Mouse (Mus musculus): ENCODE data around the gene Paqr7.

Gene Paqr7

DNA sequence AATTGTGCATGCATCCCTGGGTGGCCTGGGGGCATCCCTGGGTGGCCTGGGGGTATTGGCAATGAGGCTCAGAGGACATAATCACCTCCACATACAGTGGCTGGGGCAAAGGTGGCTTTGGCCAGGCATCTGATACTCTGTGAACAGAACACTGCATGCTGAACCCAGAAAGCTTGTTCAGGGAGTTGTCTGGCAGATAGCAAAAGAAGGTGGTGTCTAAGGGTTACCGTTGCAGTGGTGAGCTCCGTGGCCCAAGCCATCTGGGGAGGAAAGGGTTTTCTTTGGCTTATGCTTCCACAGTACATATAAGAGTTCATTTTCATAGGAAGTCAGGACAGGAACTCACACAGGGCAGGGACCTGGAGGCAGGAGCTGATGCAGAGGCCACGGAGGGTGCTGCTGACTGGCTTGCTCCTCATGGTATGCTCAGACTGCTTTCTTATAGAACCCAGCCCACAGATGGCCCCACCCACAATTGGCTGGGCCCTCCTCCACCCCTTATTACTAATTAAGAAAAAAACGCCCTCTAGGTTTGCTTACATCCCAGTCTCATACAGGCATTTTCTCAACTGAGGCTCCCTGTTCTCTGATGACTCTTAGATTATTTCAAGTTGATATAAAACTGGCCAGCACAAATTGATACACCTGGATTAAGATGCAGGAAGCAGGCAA is 7.3 kb downstream of the Paqr7 start:
- no peak for DNase-seq (ENCODE audit: low read depth)

DNA sequence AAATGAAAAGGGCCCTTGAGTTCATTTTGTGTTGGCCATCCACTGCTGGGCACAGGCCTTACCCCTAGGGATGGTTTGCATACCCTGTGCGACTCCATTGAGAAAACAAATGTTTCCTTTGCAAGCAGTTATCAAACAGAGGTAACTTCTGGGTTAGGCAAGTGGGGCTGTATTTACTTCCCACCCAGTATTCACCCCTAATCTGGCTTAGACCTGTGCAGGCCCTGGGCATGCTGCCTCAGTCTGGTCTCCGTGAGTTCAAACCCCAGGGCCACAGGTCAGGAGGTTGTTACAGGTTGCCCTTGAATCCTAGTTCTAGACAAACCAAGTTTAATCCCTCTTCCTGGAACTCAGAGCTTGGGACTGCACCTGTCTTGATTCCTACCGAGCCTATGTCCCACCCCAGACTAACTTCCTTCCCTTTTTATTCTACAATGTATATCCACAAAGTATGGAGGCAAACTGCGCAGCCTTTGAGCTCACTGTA is 8.8 kb downstream of the Paqr7 start:
- peak; percentile 20 for DNase-seq (ENCODE audit: low read depth)

DNA sequence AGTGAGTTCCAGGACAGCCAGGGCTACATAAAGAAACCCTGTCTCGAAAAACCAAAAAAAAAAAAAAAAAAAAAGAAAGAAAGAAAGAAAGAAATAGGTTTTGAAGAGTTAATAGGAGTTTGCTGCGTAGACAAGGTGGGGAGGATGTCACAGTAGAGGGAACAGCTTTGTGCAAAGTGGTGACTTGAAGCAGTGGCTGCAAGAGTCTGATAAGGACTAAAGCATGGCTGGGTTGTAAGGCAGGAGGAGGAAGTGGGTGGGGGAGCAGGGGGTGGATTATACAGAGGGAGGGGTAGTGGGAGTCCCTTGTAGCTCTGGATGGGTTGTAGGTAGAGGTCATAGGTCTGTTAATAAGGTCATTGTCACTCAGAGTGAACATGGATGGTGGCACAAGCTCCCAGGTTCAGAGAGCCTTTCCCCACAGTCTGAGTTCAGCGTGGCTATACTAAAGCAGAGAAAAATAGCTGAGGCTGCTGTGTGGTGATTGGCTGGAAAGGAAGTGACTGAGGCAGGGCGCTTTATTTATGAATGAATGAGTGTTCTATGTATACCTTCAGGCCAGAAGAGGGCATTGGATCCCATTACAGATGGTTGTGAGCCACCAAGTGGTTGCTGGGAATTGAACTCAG is 9.6 kb downstream of the Paqr7 start:
- DNase-seq (ENCODE audit: low read depth), result peak; percentile 89

DNA sequence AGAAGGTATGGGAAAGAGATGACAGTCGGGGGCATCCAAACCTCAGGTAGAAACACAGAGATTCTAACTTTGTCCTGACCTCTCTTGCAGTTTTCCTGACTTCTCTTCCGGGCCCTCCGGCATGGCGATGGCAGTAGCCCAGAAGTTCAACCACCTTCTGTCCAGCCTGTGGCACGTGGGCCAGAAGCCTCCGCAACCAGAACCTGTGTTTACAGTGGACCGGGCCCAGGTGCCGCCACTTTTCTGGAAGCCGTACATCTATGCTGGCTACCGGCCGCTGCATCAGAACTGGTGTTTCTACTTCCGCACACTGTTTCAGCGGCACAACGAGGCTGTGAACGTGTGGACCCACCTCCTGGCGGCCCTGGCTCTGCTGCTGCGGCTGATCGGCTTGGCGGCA is 10.2 kb downstream of the Paqr7 start:
- DNase-seq (ENCODE audit: low read depth), result no peak

DNA sequence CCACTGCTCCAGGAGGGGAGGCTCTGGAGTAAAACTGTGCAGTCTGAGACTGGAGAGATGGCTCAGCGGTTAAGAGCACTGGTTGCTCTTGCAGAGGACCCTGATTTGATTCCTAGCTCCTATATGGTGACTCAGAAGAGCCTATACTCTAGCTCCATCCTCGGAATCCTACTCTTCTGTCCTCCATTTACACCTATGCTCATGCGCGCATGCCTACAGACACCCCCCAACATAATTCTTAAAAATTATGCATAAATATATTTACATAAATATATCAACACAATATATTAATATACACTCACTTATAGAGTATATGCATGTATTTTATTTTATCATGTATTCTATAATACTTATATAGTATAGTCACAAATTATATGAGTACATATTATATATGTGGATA is 13.9 kb downstream of the Paqr7 start:
- no peak for DNase-seq (ENCODE audit: low read depth)

DNA sequence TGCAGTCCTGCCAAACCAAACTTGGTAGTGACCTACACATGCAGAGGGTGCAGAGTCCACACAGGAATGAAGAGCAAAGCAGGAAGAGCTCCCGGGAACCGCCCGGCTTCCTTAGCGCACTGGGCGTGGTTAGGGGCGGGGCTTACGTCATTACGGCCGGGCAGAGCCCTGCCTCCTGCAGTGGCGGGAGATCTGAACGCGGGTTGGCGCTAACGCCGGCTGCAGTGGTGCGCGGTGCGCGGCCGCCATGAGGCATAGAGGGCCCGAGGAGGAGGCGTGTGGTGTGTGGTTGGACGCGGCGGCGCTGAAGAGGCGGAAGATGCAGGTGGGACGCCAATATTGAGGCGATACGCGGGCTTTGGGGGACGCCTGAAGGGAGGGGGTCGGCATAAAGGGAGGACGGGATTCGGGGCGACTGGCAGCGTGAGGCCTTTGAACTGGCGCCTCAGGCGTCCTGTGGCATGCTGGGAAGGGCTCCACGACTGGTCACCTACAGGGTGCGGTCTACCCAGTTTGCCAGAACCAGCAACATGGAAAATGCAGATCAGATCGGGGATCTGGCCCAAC is 14.4 kb downstream of the Paqr7 start, which contains the start of gene Aunip:
Gene Aunip (plus strand): TSS at position 155 of the 567 bp plus-strand sequence.
- DNase-seq (ENCODE audit: low read depth), result peak; percentile 96

DNA sequence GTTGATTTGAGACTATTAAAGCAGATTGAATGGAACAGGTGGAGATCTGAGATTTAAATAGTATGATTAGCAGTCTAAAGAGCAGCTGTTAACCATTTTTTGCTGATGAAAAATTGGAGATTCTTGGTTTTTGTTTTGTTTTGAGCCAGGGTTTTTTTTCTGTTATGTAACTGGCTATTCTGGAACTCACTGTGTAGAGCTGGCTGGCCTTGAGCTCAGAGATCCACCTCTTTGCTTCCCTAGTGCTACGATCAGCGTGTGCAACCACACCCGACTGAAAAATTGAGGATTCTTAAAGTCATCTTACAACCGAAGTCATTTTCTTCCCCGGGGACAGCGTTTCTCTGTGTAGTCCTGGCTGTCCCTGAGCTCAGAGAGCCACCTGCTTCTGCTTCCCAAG is 15.2 kb downstream of the Paqr7 start:
- DNase-seq (ENCODE audit: low read depth), result peak; percentile 53

DNA sequence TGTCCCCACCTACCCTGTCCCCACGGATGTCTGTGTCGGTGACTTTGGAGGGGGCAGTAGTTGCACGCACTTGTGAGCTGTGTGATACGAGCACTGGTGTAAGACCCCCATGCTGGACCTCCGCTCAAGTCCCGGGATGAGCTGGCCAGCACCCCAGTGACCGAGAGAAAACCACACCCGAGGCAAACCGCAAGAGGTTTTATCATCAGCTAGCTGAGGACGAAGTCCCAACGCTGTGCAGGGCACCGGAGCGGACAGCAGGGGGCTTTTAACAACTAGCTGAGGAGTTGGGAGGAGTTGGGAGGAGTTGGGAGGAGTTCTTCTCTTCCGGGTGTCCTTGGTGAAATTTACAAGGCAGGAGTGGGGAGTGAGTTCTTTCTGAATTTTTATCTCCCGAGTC is 16.3 kb downstream of the Paqr7 start:
- DNase-seq (ENCODE audit: low read depth), result peak; percentile 87

DNA sequence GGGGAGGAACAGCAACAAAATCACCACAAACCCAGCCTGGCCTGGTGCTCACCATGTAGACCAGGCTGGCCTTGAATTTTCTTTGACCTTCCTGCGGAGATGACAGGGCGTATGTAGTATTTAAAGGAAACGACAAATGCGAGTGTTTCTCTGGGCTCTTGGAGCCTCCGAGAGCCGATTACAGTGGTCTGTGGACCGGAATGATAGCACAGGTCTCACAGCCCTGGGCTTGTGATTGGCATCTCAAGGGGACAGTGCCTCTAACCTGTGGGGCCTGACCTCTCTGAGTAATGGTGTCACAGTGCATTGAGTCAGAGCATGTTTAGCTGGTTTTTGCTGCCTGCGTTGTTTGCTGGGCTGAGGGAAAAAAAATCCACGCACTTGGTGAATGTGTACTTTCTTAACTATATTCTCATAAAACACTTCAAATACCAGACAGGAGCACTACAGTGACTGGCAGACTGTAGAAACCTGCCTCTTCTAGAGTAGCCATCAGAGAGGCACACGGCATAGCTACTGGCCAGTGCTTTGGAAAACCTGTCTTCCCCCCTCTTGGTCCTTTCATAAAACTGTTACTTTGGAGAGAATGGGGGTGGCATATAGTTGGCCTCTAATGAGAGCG is 17.9 kb downstream of the Paqr7 start:
- DNase-seq (ENCODE audit: low read depth), result no peak

DNA sequence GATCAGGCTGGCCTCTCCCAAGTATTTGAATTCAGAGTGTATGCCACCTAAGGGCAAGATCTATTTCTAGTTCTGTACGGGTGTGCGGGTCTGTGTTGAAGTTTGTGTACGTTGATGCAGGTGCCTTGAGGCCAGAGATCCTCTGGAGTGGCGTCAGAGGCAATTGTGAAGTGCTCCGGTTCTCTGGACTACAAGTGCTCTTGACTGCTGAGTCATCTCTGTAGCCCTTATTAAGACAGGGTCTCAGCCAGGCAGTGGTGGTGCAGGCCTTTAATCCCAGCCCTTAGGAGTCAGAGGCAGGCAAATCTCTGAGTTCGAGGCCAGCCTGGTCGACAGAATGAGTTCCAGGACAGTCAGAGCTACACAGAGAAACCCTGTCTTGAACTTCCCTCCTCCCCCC is 19.1 kb downstream of the Paqr7 start:
- peak; percentile 57 for DNase-seq (ENCODE audit: low read depth)

DNA sequence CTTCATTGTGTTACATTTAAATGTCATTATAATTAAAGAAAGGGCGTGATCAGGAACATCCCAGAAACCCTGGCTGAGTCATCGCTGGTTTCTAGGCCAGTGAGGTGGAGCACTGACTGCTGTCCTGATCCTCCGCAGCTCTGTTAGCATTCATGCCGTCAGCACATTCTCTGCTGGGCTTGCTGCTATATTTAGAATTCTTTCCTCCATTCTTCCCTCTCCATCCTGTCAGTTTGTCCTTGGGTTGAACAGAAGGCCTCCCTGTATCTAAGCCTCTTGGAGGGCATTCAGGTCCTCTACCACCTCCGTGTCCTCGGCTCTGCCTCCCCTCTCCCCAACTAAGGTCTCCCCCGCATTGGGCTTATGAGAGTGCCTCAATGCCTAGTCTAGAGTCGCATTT is 20.5 kb downstream of the Paqr7 start:
- DNase-seq (ENCODE audit: low read depth), result no peak

DNA sequence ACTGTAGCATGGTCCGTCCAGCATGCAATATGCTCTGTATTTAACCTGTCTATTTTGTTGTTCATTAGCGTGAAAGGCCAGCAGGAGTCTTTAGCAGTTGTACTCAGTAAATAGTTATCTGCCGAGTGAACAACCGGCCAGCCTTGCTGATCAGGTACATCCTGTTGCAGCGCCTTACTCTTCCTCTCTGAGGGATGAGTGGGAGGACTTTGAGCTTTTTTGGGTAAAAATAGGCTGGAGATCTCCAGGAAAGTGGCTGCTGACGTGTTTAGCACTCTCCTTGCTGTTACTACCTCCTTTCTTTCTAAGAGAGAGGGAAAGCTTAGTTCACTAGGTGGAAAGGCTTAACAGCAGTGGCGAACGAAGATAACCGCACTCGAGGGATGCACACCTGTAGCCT is 21.2 kb downstream of the Paqr7 start:
- DNase-seq (ENCODE audit: low read depth), result no peak

DNA sequence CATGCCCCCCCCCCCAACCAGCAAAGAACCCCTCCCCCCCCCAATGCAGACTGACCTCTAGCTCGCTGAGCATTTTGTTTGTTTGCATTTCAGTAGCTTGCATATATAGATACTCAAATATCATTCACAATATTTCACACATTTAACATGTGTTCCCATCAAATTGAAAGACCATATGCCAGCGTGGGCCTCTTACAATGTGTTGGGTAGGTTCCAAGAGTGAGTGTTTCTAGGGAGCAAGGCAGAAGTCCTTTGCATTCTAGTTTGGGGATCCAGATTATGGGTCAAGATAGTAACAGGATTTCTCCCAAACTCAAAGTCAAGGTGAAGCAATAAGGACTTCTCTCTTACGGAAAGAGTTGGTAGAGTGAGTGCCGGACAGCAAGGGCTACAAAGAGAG is 22.0 kb downstream of the Paqr7 start:
- DNase-seq (ENCODE audit: low read depth), result no peak

DNA sequence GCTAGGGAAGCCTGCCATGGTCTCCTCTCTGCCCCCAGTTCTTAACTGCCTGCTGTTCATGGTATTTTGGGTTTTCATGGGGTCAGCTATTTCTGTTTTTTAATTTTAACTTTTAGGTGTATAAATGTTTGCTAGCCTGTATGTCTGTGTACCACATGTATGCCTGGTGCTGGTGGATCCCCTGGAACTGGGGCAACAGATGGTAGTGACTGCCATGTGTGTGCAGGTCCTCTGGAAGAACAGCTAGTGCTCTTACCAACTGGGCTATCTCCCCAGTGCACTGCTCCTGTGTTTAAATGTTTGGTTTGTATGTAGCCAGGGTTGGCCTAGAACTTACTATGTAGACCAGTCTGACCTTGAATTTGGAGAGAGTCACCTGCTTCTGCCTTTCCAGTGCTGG is 22.8 kb downstream of the Paqr7 start:
- DNase-seq (ENCODE audit: low read depth), result no peak

DNA sequence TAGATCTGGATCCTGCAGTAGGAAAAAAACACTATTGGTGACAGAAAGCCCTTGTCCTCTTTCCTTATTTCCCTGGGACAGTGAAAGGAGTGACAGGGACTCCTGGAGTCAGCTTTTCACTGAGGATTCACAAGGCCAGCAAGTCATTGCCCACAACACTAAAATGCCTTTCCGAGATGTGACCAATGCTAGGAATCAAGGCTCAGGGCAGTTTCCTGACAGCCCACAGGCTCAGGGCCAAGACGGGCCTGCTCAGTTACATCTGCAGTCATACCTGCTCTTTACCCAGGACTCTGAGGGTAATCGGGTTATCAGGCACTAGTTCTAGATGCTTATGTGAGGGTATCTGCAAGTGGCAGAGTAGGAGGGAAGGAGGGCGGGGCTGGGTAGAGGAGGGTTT is 26.9 kb downstream of the Paqr7 start:
- DNase-seq (ENCODE audit: low read depth), result no peak

DNA sequence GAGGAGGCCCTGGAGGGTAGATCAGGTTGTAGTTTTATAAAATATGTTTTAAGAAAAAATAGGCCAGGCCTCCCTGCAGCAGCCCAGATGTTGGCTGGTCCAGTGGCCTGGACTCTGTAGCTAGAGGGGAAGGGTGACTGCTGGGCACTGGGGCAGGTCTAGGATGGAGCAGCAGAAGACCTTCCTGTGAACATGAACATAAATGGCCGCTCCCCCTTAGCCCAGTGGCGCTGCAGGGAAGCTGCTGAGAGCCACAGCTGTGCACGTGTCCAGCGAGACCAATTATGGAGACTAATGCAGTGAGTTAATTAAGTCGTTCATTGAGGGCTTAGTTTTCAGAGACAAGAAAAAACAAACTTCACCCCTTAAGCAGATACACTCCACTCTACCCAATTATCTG is 29.3 kb downstream of the Paqr7 start:
- no peak for DNase-seq (ENCODE audit: low read depth)

DNA sequence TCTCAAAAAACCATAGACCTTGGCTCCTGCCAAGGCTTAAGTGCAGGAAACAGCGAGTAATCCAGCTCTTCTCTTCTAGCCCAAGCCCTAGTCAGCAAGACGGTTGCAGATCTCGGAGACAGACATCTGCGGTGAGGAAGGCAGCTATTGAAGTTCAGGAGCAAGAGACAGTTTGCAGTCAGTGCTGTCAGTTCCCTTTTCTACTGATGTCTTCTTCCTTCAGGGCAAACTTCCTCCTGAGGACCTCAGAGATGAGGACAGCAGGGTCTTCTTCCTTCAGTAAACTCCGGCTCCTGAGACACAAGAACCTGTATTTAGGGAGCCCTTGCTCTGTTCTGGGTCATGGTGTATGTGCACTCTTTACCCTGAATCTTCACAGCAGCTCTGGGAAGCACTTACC is 29.7 kb downstream of the Paqr7 start:
- no peak for DNase-seq (ENCODE audit: low read depth)

DNA sequence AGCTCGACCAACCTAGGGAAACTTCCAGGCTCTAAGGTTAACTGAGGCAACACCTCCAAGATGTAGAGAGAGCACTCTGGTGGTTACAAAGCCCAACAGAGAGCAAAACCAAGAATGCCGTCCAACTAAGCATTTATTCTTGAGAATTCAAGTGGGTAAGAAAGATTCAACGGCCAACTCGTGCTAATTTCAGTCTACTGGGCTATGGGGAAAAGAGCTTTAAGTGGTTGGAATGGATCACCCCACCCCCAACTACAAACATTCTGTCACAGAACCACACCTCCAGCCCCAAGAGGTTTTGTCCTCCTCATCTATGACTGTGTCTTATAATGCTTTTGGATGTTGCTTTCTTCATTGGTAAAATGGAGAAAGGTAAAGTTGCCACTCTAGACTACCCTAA is 36.4 kb downstream of the Paqr7 start:
- DNase-seq (ENCODE audit: low read depth), result no peak

DNA sequence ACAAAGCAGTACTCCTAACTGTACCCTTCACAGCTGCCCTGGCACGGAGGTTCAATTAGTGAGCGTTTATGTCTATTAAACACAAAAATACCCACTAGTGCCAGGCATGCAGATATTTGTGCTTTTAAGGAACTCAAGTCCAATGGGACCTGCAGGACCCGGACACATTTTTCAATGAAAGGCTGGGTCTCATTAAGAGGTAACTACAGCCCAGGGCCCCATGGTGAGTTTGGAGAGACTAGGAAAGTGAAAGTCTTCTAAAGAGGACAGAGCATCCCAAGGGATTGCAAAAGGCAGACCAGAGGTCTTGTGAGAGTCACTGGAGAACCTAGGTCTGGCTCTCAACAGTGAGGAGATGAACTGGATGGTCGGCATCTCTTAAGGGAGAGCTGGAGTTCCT is 36.9 kb downstream of the Paqr7 start:
- no peak for DNase-seq (ENCODE audit: low read depth)

DNA sequence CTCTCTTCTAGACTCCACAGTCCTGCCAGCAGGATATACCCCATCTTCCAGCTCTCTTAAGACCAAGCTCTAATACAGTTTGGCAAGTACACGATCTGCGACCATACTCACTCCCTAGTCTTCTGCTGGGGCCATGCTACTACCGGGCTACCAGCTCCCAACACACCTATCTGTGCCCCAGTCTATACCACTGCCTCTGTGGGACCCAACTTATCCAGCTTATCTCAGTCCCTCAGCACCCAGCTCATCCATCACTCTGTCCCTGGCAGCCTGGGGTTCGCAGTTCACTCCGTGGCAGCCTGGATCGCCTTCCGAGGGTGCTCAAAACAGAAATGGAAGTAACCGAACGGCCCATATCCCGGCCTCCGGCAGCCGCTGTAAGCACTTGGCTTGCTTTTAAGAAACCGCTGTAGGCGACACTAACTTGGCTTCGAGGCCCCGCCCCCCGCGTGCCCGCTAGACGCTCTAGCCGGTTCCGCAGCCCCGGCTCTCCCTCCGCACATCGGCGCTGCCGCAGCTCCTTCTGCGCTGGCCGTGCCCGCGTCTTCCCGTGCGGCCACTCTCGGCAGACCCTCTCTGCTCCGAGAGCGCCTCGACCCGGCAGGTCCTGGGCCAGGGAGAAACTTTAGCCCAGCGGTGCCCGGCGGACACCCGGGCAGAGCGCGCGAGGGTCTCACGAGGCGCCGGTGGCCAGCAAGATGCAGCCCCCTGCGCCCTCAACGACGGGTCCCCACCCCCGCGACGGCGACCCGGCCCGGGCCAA is 37.8 kb downstream of the Paqr7 start:
- DNase-seq (ENCODE audit: low read depth), result peak; percentile 80

DNA sequence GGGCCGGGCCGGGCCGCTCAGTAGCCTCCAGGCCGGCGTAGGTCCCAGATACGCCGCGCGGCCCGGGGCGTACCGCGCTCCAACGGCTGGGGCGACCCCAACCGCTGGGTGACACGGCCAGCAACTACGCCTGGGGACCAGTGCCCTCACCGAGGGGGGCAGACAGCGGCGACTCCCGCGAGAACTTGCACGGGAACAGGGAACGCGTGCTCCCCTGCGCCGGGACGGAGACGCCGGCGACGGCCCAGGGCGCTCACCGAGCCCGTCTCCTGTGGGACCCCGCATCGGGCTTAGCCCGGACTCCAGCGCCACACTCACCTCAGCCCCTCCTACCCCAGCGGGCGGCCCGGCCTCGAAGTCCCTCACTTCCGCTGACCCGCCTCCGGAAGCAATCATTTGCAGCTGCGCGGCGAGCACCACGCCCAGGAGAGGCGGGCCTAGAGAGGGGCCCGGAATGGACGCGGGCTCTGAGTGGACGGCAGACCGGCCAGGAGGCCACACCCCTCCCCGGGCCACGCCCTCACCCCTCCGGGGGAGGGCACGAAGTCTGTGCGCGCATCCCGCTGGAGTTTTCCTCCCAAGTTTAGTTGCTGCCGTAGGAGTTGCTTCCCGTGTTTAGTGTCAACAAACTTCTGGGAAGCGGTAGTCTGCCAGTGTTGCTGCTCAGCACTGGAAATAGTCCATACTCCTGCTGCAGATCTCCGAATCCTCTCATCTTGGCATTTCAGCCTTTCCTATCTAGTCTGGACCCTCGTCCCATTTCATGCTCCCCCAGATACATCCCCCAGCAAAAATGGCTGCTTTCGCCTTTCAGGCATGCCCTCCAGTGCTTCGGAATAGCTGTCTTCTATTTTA is 38.7 kb downstream of the Paqr7 start, which contains the start of gene Mtfr1l:
Gene Mtfr1l (minus strand): TSS at position 456 of the 855 bp plus-strand sequence.
- DNase-seq (ENCODE audit: low read depth), result peak; percentile 97
